Mouse (Mus musculus): Measurements from ENCODE around the gene Rapgef5. TPM values are rescaled to one million over a fixed set of nuclear protein-coding genes. Genes with fewer than 3 reads are reported as not detected.

Rapgef5 gene
- polyA plus RNA-seq, 1 experiment from 2014 or later: 52.1 TPM

DNA sequence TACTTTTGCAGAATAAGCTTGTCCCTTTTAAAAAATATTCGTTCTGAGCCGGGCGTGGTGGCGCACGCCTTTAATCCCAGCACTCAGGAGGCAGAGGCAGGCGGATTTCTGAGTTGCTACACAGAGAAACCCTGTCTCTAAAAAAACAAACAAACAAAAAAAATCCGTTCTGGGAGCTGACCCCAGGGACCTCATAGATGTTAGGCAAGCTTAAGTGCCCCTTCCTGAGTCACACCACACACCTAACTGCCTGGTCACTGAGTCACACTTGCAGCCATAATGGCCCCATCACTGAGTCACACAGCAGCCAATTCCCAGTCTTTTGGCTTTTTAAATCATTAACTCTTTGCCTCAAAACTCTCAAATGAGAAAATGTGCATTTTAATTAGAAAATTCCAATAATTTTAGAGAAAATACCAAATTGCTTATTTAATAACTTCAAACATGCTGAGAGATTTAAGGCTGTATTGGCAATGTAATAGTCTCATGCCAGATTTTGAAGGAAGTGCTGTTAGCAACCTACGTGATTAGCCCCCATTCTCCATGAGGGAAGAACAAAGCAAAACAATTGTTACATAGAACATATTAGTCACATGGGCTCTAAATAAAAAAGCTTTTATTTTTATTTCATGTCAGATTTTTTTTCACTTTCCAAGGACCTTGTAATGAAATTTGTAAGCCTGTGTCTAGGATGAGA, 211.3 kb downstream of the Rapgef5 start:
- H3K4me3 ChIP-seq (ENCODE audit: low read depth, low read length): no peak overlapping the region
- TF ChIP-seq CTCF (IDR thresholded peaks at IDR 0.05): no peak
- no peak for TF ChIP-seq EP300 (IDR thresholded peaks at IDR 0.05)
- H3K4me1 ChIP-seq (ENCODE audit: insufficient read depth, low read depth, low read length): no peaks in the 10 kb centered on the region
- H3K9ac ChIP-seq (replicated peaks; ENCODE audit: low read depth): no peak overlapping the region
- peaks cover 23% of the 10 kb centered on the region for H3K36me3 ChIP-seq (ENCODE audit: insufficient read depth, low read length)
- H3K27ac ChIP-seq (ENCODE audit: low read length): no peak overlapping the region
- no peaks in the 10 kb centered on the region for H3K9me3 ChIP-seq (ENCODE audit: low read length)
- 81% methylated on average over 8 of the region's 8 CpGs for WGBS
- no peaks in the 10 kb centered on the region for H3K27me3 ChIP-seq (replicated peaks; ENCODE audit: insufficient read depth, low read length)
- ATAC-seq (no peak), DNase-seq (ENCODE audit: low spot score) (no peak)
- H3K4me2 ChIP-seq (replicated peaks; ENCODE audit: low read depth, low read length): no peak overlapping the region

DNA sequence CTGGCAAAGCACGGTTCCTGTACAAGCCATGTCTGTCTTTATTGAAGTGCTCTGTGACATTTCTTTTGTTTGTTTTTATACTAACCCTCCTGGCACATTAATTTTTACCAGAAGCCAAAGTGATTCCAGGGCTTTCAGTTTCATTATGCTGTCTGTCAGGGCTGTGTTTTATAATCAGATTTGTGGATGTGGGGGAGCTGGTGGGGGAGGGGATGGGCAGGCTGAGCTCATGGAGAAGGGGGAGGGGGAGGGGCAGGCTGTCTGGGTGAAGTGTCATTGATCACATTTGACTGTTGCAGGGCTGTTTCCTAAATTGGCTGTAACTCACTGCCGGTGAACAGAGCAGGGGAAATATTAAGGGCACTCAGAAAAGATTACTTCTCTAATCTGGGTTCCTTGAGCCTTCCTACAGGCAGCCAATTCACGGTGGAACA, 211.9 kb downstream of the Rapgef5 start:
- no peak overlapping the region for H3K4me3 ChIP-seq (ENCODE audit: low read depth, low read length)
- H3K4me2 ChIP-seq (replicated peaks; ENCODE audit: low read depth, low read length): no peak overlapping the region
- 32% methylated on average over 3 of the region's 3 CpGs for WGBS
- peaks cover 23% of the 10 kb centered on the region for H3K36me3 ChIP-seq (ENCODE audit: insufficient read depth, low read length)
- H3K9me3 ChIP-seq (ENCODE audit: low read length): no peaks in the 10 kb centered on the region
- ATAC-seq (no peak), DNase-seq (ENCODE audit: low spot score) (no peak)
- H3K4me1 ChIP-seq (ENCODE audit: insufficient read depth, low read depth, low read length): no peaks in the 10 kb centered on the region
- TF ChIP-seq EP300 (IDR thresholded peaks at IDR 0.05): no peak
- TF ChIP-seq CTCF (IDR thresholded peaks at IDR 0.05): no peak
- no peaks in the 10 kb centered on the region for H3K27me3 ChIP-seq (replicated peaks; ENCODE audit: insufficient read depth, low read length)
- H3K9ac ChIP-seq (replicated peaks; ENCODE audit: low read depth): no peak overlapping the region
- H3K27ac ChIP-seq (ENCODE audit: low read length): no peak overlapping the region

DNA sequence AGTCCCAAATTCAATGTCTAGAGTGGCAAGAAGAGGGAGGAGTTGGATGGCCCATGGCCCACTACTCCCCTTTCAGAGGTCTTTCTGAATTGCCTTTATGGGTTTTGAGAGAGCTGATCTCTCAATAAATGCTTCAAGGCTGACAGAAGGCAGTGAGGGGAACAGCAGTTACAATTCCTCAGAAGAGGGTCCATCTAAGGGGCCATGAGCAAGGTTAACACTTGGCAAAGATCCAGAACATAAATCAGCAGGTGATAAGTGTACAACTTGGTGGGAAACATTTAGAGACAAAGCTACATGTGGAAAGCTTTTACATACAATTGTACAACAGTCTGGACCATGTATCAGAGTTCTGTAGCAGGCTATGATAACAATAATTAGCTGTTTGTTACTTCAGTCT, 217.3 kb downstream of the Rapgef5 start:
- H3K9ac ChIP-seq (replicated peaks; ENCODE audit: low read depth): no peak overlapping the region
- H3K27me3 ChIP-seq (replicated peaks; ENCODE audit: insufficient read depth, low read length): no peaks in the 10 kb centered on the region
- no peak overlapping the region for H3K27ac ChIP-seq (ENCODE audit: low read length)
- DNase-seq (ENCODE audit: low spot score): no peak
- peaks cover 20% of the 10 kb centered on the region for H3K36me3 ChIP-seq (ENCODE audit: insufficient read depth, low read length)
- no peak for TF ChIP-seq CTCF (IDR thresholded peaks at IDR 0.05)
- no peak for TF ChIP-seq EP300 (IDR thresholded peaks at IDR 0.05)
- ATAC-seq: no peak
- H3K9me3 ChIP-seq (ENCODE audit: low read length): no peaks in the 10 kb centered on the region
- no peaks in the 10 kb centered on the region for H3K4me1 ChIP-seq (ENCODE audit: insufficient read depth, low read depth, low read length)
- H3K4me2 ChIP-seq (replicated peaks; ENCODE audit: low read depth, low read length): no peak overlapping the region
- H3K4me3 ChIP-seq (ENCODE audit: low read depth, low read length): no peak overlapping the region

GRCm38 (mm10) chr12:117736130-117736529, 219.9 kb downstream of the Rapgef5 start:
- Histone ChIP-seq H3K4me1 (ENCODE audit: insufficient read depth, low read depth, low read length) (no peaks in the 10 kb centered on the region), H3K9ac (replicated peaks; ENCODE audit: low read depth) (no peak overlapping the region), H3K27me3 (replicated peaks; ENCODE audit: insufficient read depth, low read length) (no peaks in the 10 kb centered on the region), H3K36me3 (ENCODE audit: insufficient read depth, low read length) (peaks cover 14% of the 10 kb centered on the region), H3K4me3 (ENCODE audit: low read depth, low read length) (no peak overlapping the region), H3K27ac (ENCODE audit: low read length) (no peak overlapping the region), H3K9me3 (ENCODE audit: low read length) (no peaks in the 10 kb centered on the region), H3K4me2 (replicated peaks; ENCODE audit: low read depth, low read length) (no peak overlapping the region)
- 77% methylated on average over 3 of the region's 3 CpGs for WGBS
- no peak for TF ChIP-seq CTCF (IDR thresholded peaks at IDR 0.05)
- no peak for TF ChIP-seq EP300 (IDR thresholded peaks at IDR 0.05)
- DNase-seq (ENCODE audit: low spot score) (no peak), ATAC-seq (no peak)

GRCm38 (mm10) chr12:117736928-117737327, 220.6 kb downstream of the Rapgef5 start:
- ATAC-seq (no peak), DNase-seq (ENCODE audit: low spot score) (no peak)
- peaks cover 7% of the 10 kb centered on the region; the same call in 1 of the 2 replicates for H3K36me3 ChIP-seq (ENCODE audit: insufficient read depth, low read length)
- H3K4me3 ChIP-seq (ENCODE audit: low read depth, low read length): no peak overlapping the region
- H3K9me3 ChIP-seq (ENCODE audit: low read length): no peaks in the 10 kb centered on the region
- H3K9ac ChIP-seq (replicated peaks; ENCODE audit: low read depth): no peak overlapping the region
- WGBS: 58% methylated on average over 2 of the region's 2 CpGs
- no peaks in the 10 kb centered on the region for H3K27me3 ChIP-seq (replicated peaks; ENCODE audit: insufficient read depth, low read length)
- H3K27ac ChIP-seq (ENCODE audit: low read length): no peak overlapping the region
- no peak for TF ChIP-seq CTCF (IDR thresholded peaks at IDR 0.05)
- TF ChIP-seq EP300 (IDR thresholded peaks at IDR 0.05): no peak
- no peaks in the 10 kb centered on the region for H3K4me1 ChIP-seq (ENCODE audit: insufficient read depth, low read depth, low read length)
- H3K4me2 ChIP-seq (replicated peaks; ENCODE audit: low read depth, low read length): no peak overlapping the region

- peaks cover 7% of the 10 kb centered on the region; the same call in 1 of the 2 replicates for H3K36me3 ChIP-seq (ENCODE audit: insufficient read depth, low read length)
- H3K27ac ChIP-seq (ENCODE audit: low read length): no peak overlapping the region
- H3K9ac ChIP-seq (replicated peaks; ENCODE audit: low read depth): no peak overlapping the region
- 56% methylated on average over 11 of the region's 11 CpGs for WGBS
- no peaks in the 10 kb centered on the region for H3K9me3 ChIP-seq (ENCODE audit: low read length)
- no peaks in the 10 kb centered on the region for H3K27me3 ChIP-seq (replicated peaks; ENCODE audit: insufficient read depth, low read length)
- no peak for TF ChIP-seq EP300 (IDR thresholded peaks at IDR 0.05)
- TF ChIP-seq CTCF (IDR thresholded peaks at IDR 0.05): no peak
- H3K4me1 ChIP-seq (ENCODE audit: insufficient read depth, low read depth, low read length): no peaks in the 10 kb centered on the region
- no peak for DNase-seq (ENCODE audit: low spot score)
- H3K4me3 ChIP-seq (ENCODE audit: low read depth, low read length): no peak overlapping the region
- ATAC-seq: no peak
- H3K4me2 ChIP-seq (replicated peaks; ENCODE audit: low read depth, low read length): no peak overlapping the region
These were observed 221.2 kb downstream of the Rapgef5 start for GRCm38 (mm10) chr12:117737332-117738031.

All from lung, postnatal 0 days (tissue).